Mouse (Mus musculus): Measurements from ENCODE around the gene Crb2. TPM values are rescaled to one million over a fixed set of nuclear protein-coding genes. Genes with fewer than 3 reads are reported as not detected.
A peak's percentile ranks its signal among the peaks of the same experiment; 100 is the strongest.

Gene Crb2
- polyA plus RNA-seq, 1 experiment from 2014 or later: 2.6 TPM

- no peak for ATAC-seq (ENCODE audit: low read depth)
These were observed 27.5 kb upstream of the Crb2 start for GRCm38 (mm10) chr2:37748442-37749066.

GRCm38 (mm10) chr2:37749323-37749722 is 26.7 kb upstream of the Crb2 start:
- ATAC-seq (ENCODE audit: low read depth): no peak
- 69% methylated on average over 6 of the region's 6 CpGs for WGBS

More at GRCm38 (mm10) chr2:37748442-37749066, 27.5 kb upstream of the Crb2 start:
- H3K27ac ChIP-seq (ENCODE audit: low read depth, low read length): no peak overlapping the region
- no peaks in the 10 kb centered on the region for H3K27me3 ChIP-seq (ENCODE audit: control insufficient read depth, insufficient read depth, low read length)
- H3K4me2 ChIP-seq (ENCODE audit: low read depth, low read length): no peak overlapping the region
- WGBS: 38% methylated on average over 10 of the region's 10 CpGs
- H3K9ac ChIP-seq (replicated peaks; ENCODE audit: low read depth, low read length): no peak overlapping the region
- H3K4me1 ChIP-seq (ENCODE audit: control insufficient read depth, insufficient read depth, low read length): no peaks in the 10 kb centered on the region
- no peaks in the 10 kb centered on the region for H3K9me3 ChIP-seq (ENCODE audit: control insufficient read depth, low read length)
- H3K4me3 ChIP-seq (ENCODE audit: low read depth, low read length): no peak overlapping the region
- H3K36me3 ChIP-seq (ENCODE audit: control insufficient read depth, insufficient read depth, low read length): no peaks in the 10 kb centered on the region

GRCm38 (mm10) chr2:37751114-37751513 is 24.9 kb upstream of the Crb2 start:
- H3K4me2 ChIP-seq (ENCODE audit: low read depth, low read length): no peak overlapping the region
- no peaks in the 10 kb centered on the region for H3K27me3 ChIP-seq (ENCODE audit: control insufficient read depth, insufficient read depth, low read length)
- H3K27ac ChIP-seq (ENCODE audit: low read depth, low read length): no peak overlapping the region
- no peak for ATAC-seq (ENCODE audit: low read depth)
- H3K36me3 ChIP-seq (ENCODE audit: control insufficient read depth, insufficient read depth, low read length): no peaks in the 10 kb centered on the region
- H3K4me3 ChIP-seq (ENCODE audit: low read depth, low read length): no peak overlapping the region
- no peaks in the 10 kb centered on the region for H3K4me1 ChIP-seq (ENCODE audit: control insufficient read depth, insufficient read depth, low read length)
- no peak overlapping the region for H3K9ac ChIP-seq (replicated peaks; ENCODE audit: low read depth, low read length)
- no peaks in the 10 kb centered on the region for H3K9me3 ChIP-seq (ENCODE audit: control insufficient read depth, low read length)
- 100% methylated on average over 1 of the region's 1 CpGs for WGBS

More at GRCm38 (mm10) chr2:37749323-37749722, 26.7 kb upstream of the Crb2 start:
- Histone ChIP-seq H3K4me3 (ENCODE audit: low read depth, low read length) (no peak overlapping the region), H3K27me3 (ENCODE audit: control insufficient read depth, insufficient read depth, low read length) (no peaks in the 10 kb centered on the region), H3K4me2 (ENCODE audit: low read depth, low read length) (no peak overlapping the region), H3K36me3 (ENCODE audit: control insufficient read depth, insufficient read depth, low read length) (no peaks in the 10 kb centered on the region), H3K4me1 (ENCODE audit: control insufficient read depth, insufficient read depth, low read length) (no peaks in the 10 kb centered on the region), H3K27ac (ENCODE audit: low read depth, low read length) (no peak overlapping the region), H3K9me3 (ENCODE audit: control insufficient read depth, low read length) (no peaks in the 10 kb centered on the region), H3K9ac (replicated peaks; ENCODE audit: low read depth, low read length) (no peak overlapping the region)

GRCm38 (mm10) chr2:37756220-37756930 is 19.7 kb upstream of the Crb2 start:
- Histone ChIP-seq H3K4me2 (ENCODE audit: low read depth, low read length) (no peak overlapping the region), H3K9me3 (ENCODE audit: control insufficient read depth, low read length) (no peaks in the 10 kb centered on the region), H3K4me3 (ENCODE audit: low read depth, low read length) (no peak overlapping the region), H3K4me1 (ENCODE audit: control insufficient read depth, insufficient read depth, low read length) (peaks cover 7% of the 10 kb centered on the region; the same call in 1 of the 2 replicates), H3K36me3 (ENCODE audit: control insufficient read depth, insufficient read depth, low read length) (no peaks in the 10 kb centered on the region), H3K27me3 (ENCODE audit: control insufficient read depth, insufficient read depth, low read length) (no peaks in the 10 kb centered on the region), H3K27ac (ENCODE audit: low read depth, low read length) (no peak overlapping the region), H3K9ac (replicated peaks; ENCODE audit: low read depth, low read length) (no peak overlapping the region)
- 79% methylated on average over 2 of the region's 2 CpGs for WGBS
- ATAC-seq (ENCODE audit: low read depth): no peak

- peaks cover 7% of the 10 kb centered on the region; the same call in 1 of the 2 replicates for H3K4me1 ChIP-seq (ENCODE audit: control insufficient read depth, insufficient read depth, low read length)
- no peak overlapping the region for H3K4me3 ChIP-seq (ENCODE audit: low read depth, low read length)
- no peak for ATAC-seq (ENCODE audit: low read depth)
- H3K9ac ChIP-seq (replicated peaks; ENCODE audit: low read depth, low read length): no peak overlapping the region
- H3K27me3 ChIP-seq (ENCODE audit: control insufficient read depth, insufficient read depth, low read length): no peaks in the 10 kb centered on the region
- H3K9me3 ChIP-seq (ENCODE audit: control insufficient read depth, low read length): no peaks in the 10 kb centered on the region
- no peaks in the 10 kb centered on the region for H3K36me3 ChIP-seq (ENCODE audit: control insufficient read depth, insufficient read depth, low read length)
- H3K4me2 ChIP-seq (ENCODE audit: low read depth, low read length): no peak overlapping the region
- 83% methylated on average over 5 of the region's 5 CpGs for WGBS
- H3K27ac ChIP-seq (ENCODE audit: low read depth, low read length): no peak overlapping the region
These were observed 19.0 kb upstream of the Crb2 start for GRCm38 (mm10) chr2:37757016-37757415.

- H3K36me3 ChIP-seq (ENCODE audit: control insufficient read depth, insufficient read depth, low read length): no peaks in the 10 kb centered on the region
- no peak overlapping the region for H3K4me3 ChIP-seq (ENCODE audit: low read depth, low read length)
- H3K9ac ChIP-seq (replicated peaks; ENCODE audit: low read depth, low read length): no peak overlapping the region
- 0 out of 2 replicates have a peak, but pooled peaks have one; percentile 10 for ATAC-seq (ENCODE audit: low read depth)
- 84% methylated on average over 4 of the region's 4 CpGs for WGBS
- H3K27ac ChIP-seq (ENCODE audit: low read depth, low read length): no peak overlapping the region
- peak overlapping the region; percentile 14; the same call in 1 of the 2 replicates for H3K4me2 ChIP-seq (ENCODE audit: low read depth, low read length)
- no peaks in the 10 kb centered on the region for H3K27me3 ChIP-seq (ENCODE audit: control insufficient read depth, insufficient read depth, low read length)
- peaks cover 7% of the 10 kb centered on the region; the same call in 1 of the 2 replicates for H3K4me1 ChIP-seq (ENCODE audit: control insufficient read depth, insufficient read depth, low read length)
- H3K9me3 ChIP-seq (ENCODE audit: control insufficient read depth, low read length): no peaks in the 10 kb centered on the region
These were observed 18.3 kb upstream of the Crb2 start for GRCm38 (mm10) chr2:37757784-37758183.

- H3K27ac ChIP-seq (ENCODE audit: low read depth, low read length): no peak overlapping the region
- no peak overlapping the region; the same call in 1 of the 2 replicates for H3K4me2 ChIP-seq (ENCODE audit: low read depth, low read length)
- ATAC-seq (ENCODE audit: low read depth): peak; percentile 53; the same call in 1 of the 2 replicates
- no peak overlapping the region for H3K4me3 ChIP-seq (ENCODE audit: low read depth, low read length)
- WGBS: 5% methylated on average over 21 of the region's 21 CpGs
- H3K4me1 ChIP-seq (ENCODE audit: control insufficient read depth, insufficient read depth, low read length): peaks cover 7% of the 10 kb centered on the region; the same call in 1 of the 2 replicates
- H3K9me3 ChIP-seq (ENCODE audit: control insufficient read depth, low read length): no peaks in the 10 kb centered on the region
- no peak overlapping the region for H3K9ac ChIP-seq (replicated peaks; ENCODE audit: low read depth, low read length)
- no peaks in the 10 kb centered on the region for H3K36me3 ChIP-seq (ENCODE audit: control insufficient read depth, insufficient read depth, low read length)
- no peaks in the 10 kb centered on the region for H3K27me3 ChIP-seq (ENCODE audit: control insufficient read depth, insufficient read depth, low read length)
These were observed 17.6 kb upstream of the Crb2 start for GRCm38 (mm10) chr2:37758343-37759015.

- Histone ChIP-seq H3K36me3 (ENCODE audit: control insufficient read depth, insufficient read depth, low read length) (no peaks in the 10 kb centered on the region), H3K9ac (replicated peaks; ENCODE audit: low read depth, low read length) (no peak overlapping the region), H3K4me3 (ENCODE audit: low read depth, low read length) (no peak overlapping the region), H3K4me2 (ENCODE audit: low read depth, low read length) (no peak overlapping the region), H3K4me1 (ENCODE audit: control insufficient read depth, insufficient read depth, low read length) (peaks cover 10% of the 10 kb centered on the region; the same call in 1 of the 2 replicates), H3K27ac (ENCODE audit: low read depth, low read length) (no peak overlapping the region), H3K9me3 (ENCODE audit: control insufficient read depth, low read length) (no peaks in the 10 kb centered on the region), H3K27me3 (ENCODE audit: control insufficient read depth, insufficient read depth, low read length) (no peaks in the 10 kb centered on the region)
- ATAC-seq (ENCODE audit: low read depth): no peak
- WGBS: 42% methylated on average over 6 of the region's 6 CpGs
These were observed 15.4 kb upstream of the Crb2 start for GRCm38 (mm10) chr2:37760633-37761032.

GRCm38 (mm10) chr2:37763638-37764037 is 12.4 kb upstream of the Crb2 start:
- H3K4me1 ChIP-seq (ENCODE audit: control insufficient read depth, insufficient read depth, low read length): peaks cover 13% of the 10 kb centered on the region; the same call in 1 of the 2 replicates
- H3K9me3 ChIP-seq (ENCODE audit: control insufficient read depth, low read length): no peaks in the 10 kb centered on the region
- no peak overlapping the region for H3K27ac ChIP-seq (ENCODE audit: low read depth, low read length)
- no peak overlapping the region for H3K9ac ChIP-seq (replicated peaks; ENCODE audit: low read depth, low read length)
- WGBS: 8% methylated on average over 3 of the region's 3 CpGs
- H3K4me3 ChIP-seq (ENCODE audit: low read depth, low read length): no peak overlapping the region
- H3K27me3 ChIP-seq (ENCODE audit: control insufficient read depth, insufficient read depth, low read length): no peaks in the 10 kb centered on the region
- no peak for ATAC-seq (ENCODE audit: low read depth)
- H3K36me3 ChIP-seq (ENCODE audit: control insufficient read depth, insufficient read depth, low read length): no peaks in the 10 kb centered on the region
- no peak overlapping the region for H3K4me2 ChIP-seq (ENCODE audit: low read depth, low read length)
